Mouse (Mus musculus): Measurements from ENCODE around the gene Rgs13.

DNA sequence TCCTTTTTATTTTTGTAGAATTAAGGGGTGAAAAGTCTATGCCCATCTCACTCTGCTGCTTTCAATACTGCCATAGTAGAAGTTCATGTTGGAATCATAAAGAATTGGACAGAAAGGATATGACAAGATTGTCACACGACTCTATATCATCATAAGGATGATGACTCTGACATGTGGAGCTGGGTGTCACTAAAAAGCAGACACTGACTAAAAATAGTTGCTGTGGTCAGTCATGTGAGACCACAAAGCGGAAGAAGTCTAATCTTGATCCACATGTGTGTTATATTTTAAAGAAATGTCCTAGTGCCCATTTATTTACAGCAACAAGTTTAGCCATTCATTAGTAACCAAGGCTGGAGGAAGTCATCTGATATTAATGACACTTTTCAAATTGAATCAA lies 23.3 kb upstream of the Rgs13 start:
- TF ChIP-seq POLR2A (IDR thresholded peaks at IDR 0.05; ENCODE audit: borderline replicate concordance, control insufficient read depth, low read depth, low read length) (no peak), CTCF (IDR thresholded peaks at IDR 0.05; ENCODE audit: control insufficient read depth, insufficient read depth, low read length) (no peak)
